Mouse (Mus musculus) right cerebral cortex, postnatal 25 days (tissue): ENCODE data around the gene Ovch2.
"Not testable (repeated sequence)": the region's sequence is repeated elsewhere in the genome, so short reads cannot be mapped to it uniquely, and the experiment has no call there.

Source experiments
- DNase-seq: peaks from one replicate; pipeline ENCODE4 v3.0.0; 2022

Gene Ovch2

DNA sequence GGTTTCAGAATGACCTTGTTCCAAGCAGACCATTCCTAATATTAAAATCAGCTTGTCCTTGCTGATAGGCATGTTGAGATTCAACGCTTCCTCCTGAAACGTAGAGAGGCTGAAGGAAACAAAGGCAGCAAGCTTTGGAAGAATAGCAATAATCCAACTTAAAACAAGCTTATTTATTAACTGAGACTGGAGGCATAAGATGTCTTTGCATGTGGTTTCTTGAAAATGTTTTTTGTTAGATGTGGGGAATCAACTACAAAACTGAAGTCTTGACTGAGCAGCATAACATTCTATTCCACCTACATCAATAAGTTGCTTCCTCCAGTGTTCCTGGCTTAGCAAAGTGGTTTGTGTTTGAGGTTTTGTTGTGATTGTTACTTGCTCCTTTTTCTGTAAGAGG, at the start of gene Ovch2:
TSS of gene Ovch2 (minus strand) at position 101 of the 400 bp plus-strand sequence.
- no peak for DNase-seq

DNA sequence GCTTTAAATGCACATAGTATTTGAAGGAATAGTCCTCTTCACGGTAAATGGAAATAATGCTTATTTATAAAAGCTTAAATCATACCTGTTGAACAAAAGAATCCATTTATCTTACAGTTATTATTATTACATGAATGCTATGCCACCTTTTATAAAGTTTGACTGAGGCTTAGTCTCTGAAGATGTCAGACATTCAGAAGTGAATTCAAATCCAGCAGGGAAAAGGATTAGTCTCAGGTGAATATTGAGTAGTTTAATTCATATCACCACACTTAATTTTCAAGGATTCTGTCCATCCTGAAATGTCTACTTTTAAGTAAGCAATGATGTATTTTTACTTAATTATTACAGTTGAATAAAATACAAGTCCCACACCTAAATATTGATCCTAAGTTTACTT, 46.4 kb upstream of the Ovch2 start, which contains the start of gene Olfr470:
TSS of gene Olfr470 (minus strand) at position 101 of the 400 bp plus-strand sequence.
- DNase-seq: not testable (repeated sequence)

DNA sequence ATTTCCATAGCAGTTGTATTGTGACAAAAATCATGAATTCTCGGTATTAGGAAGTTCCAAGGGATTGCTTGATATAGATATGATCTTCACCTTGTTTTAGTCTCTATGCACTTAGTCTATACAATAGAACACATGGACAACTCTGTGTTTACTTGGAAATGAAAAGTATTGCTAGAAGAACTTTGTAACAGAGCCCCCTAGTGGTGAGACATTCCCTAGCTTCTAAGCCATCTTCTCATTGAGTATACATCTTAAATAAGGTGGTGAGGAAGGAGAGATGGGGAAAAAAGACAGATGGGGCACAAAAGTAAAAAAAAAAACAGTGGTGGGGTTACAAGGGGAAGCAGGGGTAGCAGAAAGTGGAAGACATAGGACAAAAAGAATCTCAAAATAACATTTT, 40.7 kb upstream of the Ovch2 start:
- no peak for DNase-seq

DNA sequence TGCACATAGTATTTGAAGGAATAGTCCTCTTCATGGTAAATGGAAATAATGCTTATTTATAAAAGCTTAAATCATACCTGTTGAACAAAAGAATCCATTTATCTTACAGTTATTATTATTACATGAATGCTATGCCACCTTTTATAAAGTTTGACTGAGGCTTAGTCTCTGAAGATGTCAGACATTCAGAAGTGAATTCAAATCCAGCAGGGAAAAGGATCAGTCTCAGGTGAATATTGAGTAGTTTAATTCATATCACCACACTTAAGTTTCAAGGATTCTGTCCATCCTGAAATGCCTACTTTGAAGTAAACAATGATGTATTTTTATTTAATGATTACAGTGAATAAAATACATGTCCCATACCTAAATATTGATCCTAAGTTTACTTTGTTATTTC, 24.4 kb upstream of the Ovch2 start, which contains the start of gene Olfr469:
TSS of gene Olfr469 (minus strand) at position 101 of the 400 bp plus-strand sequence.
- not testable (repeated sequence) for DNase-seq

DNA sequence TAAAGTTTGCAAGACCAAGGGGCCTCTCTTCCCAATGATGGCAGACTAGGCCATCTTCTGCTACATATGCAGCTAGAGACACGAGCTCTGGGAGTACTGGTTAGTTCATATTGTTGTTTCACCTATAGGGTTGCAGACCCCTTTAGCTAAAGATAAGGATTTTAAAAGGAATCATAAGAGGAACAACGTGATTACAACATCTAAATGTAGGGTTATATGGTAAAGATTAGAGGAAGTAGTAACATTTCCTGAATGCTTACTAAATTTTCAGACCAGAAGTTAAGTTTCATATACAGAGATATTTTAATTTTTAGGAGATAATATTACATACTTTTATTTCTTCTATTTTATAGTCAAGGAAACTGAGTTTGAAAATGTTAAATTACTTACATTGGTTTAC, 22.9 kb upstream of the Ovch2 start:
- DNase-seq: not testable (repeated sequence)

DNA sequence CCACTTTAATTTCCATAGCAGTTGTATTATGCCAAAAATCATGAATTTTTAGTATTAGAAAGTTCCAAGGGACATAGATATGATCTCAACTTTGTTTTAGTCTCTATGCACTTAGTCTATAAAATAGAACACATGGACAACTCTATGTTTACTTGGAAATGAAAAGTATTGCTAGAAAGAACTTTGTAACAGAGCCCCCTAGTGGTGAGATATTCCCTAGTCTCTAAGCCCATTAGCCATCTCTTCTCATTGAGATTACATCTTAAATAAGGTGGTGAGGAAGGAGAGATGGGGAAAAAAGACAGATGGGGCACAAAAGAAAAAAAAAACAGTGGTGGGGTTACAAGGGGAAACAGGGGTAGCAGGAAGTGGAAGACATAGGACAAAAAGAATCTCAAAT, 18.4 kb upstream of the Ovch2 start:
- no peak for DNase-seq

DNA sequence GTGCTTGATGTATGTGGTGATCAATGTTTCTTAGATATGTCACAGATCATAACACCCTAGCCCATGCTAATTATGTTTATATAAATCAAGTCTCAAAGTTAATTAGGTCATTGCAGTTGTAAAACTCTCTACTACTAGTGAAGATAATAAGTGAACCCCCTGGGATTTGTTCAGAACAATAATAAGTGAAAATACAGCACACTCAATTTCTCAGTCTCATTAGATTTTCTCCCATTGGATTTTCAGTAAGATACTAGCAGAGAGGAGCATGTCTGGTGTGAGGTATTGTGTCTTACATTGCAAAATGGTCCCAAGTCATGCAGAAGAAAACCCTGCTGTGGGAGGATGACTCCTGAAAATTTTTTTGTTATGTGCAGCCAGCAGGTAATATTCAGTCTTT, 11.0 kb upstream of the Ovch2 start, which contains the start of gene Olfr467:
TSS of gene Olfr467 (plus strand) at position 301 of the 400 bp plus-strand sequence.
- no peak for DNase-seq

DNA sequence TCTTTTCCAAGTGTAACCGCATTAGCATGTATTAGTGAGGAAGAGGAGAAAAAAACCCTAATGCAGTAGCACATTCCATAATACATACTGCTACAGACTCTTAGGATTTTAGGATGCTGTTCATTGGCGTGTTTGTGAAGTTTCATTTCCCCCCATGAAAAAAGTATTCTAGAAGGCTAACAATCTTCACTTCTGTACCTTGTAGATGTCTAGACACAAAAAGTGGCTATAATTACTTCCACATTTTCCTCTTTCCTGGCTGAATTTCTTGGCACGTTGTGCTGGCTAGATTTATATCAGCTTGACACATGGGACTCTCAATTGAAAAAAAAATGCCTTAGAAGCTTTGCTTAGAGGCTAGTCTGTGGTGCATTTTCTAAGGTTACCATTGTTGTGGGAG, 1.1 kb upstream of the Ovch2 start:
- DNase-seq: no peak

DNA sequence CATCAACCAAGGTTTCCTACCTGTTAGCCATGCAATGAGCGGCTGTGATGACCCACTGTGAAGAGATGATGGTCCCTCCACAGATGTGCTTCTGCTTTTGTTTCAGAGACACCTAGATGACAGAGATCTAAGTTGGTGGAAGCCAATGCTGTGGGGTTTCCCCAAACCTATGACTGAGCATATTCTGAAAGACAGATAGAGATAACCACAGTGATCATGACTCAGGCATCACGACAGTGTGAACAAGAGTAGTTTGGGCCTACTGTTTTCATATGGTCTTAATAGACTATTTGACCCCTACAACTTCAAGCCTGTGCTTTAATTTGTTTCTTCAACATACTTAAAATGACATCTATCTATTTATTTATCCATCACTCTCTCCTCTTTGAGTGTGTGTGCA, 4.5 kb downstream of the Ovch2 start:
- no peak for DNase-seq

DNA sequence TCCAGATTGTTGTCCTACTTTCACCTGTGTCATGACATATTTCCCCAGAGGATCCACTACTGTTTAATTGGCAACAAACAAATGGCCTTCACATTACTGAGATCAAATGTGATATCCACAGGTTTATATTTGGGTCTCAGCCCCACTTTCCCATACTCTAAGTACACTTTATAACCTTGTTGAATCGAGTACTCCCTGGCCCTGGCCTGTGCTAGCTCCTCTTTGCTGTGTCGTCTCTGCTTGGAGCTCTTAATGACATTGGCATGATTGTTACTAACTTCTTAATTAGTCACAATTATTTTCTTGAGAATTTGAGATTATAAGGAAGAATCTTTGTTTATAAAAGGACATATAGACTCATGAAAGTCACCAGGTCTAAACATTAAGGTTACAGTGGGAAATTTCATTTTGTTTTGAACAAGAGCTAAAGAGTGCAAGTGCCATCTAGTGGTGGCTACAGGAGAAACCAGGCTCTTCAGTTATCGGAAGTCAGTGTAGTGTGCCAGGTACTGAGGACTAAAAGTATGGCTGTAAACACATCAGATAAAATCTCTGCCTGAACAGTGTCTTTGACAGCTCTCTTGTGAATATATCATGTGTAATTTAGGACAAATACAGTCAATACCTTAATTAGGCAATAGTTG, 12.9 kb downstream of the Ovch2 start:
- DNase-seq: no peak

DNA sequence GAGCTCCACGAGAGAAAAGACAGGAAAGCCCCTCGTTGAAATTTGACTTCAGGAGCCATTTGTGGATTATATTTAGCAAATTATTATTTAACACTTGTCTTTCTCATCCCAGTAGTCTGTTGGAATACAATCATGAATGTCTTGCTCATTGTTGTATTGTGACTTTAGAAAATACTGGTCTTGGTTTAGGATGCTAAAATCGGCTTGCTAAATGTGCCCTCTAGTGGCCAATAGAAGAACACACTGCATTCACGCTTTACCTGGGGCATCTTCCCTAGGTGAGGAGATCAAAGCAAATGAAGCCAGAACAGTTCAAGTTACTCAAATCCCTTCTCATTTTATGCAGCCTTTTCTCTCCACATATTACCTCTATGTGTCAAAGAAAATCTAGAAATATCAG, 21.4 kb downstream of the Ovch2 start:
- no peak for DNase-seq

DNA sequence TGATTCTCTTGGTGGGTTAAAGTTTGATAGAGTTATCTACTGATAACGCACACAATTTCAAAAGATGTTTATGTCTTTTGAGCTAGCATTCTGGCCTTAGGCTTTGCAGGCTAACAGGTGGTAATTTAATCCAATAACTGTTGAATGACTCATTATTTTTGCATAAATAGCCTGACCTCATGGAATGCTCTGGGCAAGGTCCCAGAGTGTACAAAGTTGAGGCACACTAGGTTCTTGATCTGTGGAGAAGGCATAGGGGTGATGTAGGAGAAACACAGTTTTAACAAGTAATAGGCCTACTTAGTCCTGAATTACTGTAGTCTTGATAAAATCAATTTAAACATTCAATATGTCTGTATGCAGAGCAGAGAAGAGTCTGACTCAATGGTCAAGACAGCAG, 22.8 kb downstream of the Ovch2 start:
- DNase-seq: no peak

DNA sequence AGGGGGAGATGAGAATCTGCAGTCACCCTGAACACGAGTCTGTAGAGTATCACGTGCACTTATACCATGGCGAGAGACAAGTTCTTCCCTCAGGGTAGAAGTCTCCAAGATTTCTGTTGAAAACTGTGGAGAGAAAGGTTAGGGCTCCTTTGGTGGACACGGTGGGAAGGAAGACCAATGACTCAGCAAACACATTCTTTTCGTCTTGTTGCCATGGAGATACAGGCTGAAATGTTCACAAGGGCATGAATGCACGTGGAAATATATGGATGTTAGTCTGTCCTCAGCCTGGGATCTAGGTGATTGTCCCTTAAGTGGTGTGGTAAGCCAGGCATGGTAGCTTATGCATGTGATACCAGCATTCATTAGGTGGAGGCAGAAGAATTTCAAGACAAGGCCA, 30.2 kb downstream of the Ovch2 start:
- DNase-seq: no peak

DNA sequence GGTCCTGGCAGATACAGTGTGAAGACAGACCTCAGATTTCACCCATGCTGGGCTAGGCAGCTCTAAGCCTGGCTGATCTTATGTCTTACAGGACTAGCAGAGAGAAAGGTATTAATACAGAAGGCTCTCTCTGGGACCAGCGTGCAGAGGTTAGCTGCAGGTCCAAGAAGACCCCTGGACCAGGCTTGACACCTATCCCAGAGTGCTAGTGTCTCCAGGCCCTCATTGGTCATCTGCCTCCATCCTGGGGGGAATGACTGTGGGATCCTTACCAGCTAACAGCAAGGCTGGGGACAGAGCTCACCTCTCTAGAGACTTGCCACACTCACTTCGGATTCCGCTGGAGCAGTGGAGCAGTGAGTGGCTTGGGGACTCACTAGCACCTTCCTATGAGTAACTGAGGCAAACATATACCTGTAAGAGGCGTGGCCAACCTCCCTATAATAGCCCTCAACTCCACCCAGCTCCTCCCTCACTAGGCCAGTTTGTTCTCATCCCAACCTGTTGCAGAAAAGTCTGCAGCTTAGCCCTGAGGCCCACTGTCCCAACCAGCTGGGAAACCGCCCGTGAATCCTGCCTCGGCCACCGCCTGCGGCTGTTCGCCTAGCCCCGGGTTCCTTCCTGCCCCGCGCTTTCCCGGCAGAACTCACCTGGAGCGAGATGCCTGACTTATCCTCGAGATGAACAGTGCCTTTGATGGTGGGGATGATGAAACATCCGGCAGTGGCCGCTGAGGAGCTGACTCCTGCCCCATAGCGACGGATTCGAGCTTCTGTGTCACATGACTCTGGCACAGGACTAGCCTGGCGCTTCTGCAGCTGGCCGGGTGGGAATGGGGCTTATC, 43.5 kb downstream of the Ovch2 start, which contains the start of gene Cyb5r2:
TSS of gene Cyb5r2 (minus strand) at position 725 of the 844 bp plus-strand sequence.
- no peak for DNase-seq

DNA sequence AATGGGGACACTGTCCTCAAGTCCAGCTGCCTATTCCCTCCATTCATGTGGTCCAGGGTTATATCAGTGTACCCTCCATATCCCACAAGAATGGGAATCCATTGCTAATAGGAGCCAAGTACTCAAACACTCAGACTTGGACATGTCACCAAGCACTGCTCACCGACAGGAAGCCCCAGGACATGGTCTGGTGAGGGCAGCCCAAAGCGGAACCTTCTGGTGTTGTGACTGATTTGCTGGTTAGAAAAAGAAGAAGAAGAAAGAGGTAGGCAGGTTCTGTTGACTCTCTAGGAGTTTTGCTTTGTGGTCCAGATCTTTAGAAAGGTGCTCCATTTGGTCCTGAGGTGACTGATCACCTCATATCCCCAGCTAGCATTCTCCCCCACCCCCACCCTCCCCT, 44.3 kb downstream of the Ovch2 start:
- no peak for DNase-seq

DNA sequence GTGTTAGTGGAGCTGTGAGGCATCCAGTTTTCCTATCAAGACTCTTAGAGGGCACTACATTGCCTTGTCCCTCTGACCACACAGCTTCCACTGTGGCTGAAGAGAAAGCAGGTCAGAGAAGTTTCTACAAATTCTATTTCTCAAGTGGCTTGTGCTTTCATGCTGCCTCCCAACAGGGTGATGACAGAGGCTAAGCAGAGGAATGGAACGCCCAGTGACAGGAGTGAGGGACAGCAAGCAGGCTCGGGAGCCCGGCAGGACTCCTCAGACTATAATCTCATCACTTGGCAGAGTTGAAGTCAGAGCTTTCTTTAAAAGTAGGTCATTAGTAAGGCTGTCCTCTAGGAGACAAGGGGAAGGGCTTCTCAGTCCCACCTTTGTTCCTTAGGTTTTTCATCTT, 45.1 kb downstream of the Ovch2 start:
- DNase-seq: no peak

DNA sequence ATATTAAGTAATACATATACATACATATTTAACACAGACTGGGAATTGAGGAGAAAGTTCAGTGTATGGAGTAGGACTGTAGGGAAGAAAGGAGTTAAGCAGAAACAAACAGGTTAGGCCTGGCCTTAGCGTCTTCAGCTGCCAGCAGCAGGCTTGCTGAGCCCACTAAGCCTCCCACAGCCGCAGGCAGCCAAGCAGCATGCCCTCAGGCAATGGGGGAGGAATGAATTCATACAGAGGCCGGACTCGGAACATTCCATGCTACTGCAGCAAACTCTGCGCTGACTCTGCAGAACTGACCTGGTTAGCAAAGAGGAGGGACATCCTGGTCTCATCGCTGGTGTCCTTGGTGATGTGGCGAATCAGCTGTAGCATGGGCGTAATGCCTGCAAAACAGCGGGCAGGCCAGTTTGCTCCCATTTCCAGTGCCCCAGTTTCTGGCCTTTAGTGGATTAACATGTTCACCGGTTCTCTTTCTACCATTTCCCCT, 48.9 kb downstream of the Ovch2 start:
- no peak for DNase-seq

DNA sequence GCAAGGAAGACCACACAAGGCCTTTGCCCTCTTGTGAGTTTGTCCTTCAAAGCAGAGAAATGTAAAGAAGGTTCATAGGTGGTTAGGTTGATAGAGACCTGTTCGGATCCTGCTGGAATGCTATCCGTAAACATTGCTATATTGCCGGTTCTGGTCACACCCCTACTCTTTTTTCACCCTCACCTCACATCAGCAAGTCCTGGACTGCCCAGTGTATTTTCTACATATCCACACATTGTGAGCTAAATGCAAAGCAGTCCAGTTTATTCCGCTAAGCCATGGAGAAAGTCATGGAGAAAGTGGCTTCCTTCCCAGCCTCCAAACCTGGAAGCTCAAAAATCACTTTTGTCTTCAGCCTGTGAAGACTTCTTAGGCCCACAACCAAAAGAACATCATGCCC, 51.3 kb downstream of the Ovch2 start:
- no peak for DNase-seq

DNA sequence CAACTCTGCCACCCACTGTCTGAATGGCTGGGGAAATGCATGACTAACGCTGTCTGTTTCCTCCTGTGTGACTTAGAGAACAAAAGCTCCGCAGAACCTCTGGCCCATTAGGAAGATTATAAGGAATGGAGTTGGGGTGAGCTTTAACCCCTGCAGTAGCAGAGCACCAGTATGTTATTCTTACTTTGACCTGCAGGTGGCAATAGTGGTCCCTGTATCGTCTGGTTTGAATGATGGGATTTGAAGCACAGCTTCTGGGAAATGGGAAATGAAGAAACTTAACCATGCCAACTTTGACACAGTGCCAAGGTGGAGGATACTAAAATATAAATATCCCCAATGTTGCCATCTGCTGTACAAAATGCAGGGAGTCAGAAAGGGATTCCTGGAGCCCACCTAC, 51.7 kb downstream of the Ovch2 start:
- no peak for DNase-seq

DNA sequence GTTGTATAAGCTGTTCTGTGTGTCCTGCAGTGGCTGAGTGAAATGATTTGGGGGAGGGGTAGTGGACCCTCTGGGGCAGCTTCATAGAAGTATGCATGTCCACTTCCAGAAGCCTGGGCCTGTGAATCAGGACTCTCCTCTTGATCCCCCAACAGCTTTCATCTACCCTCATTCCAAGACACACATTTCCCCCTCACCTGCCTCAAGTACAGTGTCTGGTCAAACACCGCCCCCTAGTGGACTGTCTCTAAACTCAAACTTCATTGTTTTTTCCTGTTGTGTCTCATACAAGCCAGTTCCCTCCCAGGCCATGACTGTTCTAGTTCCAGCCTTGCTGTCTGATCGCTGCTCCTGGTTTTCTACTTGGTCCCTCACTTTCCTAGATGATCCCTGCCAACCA, 53.1 kb downstream of the Ovch2 start:
- DNase-seq: peak; percentile 24

DNA sequence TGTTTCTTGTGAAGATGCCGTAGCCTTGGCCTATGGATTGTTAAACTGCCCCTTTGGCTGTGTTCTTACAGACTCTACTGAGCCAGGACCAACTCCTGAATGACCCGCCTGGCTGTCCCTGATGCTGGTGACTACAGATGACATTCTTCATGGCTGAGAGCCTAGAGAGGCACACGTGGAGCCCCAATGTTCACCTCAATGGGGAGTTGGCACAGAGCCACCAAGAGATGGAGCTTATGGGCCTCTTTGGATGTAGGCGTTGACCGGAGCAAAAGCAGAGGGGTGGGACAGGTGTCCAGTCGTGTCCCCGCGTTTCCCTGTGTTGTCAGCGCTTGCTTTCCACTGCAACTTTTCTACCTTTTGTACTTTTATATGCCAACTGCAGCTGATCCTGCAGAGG, 53.5 kb downstream of the Ovch2 start:
- no peak for DNase-seq

DNA sequence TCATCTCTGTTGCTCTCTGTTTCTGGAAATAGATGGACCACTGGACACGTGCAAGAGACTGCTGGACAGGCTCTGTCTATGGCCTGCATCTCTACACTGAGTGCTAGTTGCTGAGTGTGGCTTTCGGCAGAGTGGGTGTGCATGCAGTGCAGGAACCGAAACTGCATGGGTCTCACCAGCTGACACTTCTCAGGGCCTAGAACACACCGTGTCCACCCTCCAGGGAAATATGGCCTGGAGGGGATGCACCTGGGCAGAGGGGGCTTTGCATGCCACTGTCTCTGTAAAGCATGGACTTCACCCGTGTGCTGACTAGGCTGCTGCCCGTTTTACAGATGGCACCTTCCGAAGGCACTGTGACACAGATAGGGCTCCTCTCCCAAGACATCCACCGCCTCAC, 55.0 kb downstream of the Ovch2 start:
- no peak for DNase-seq

DNA sequence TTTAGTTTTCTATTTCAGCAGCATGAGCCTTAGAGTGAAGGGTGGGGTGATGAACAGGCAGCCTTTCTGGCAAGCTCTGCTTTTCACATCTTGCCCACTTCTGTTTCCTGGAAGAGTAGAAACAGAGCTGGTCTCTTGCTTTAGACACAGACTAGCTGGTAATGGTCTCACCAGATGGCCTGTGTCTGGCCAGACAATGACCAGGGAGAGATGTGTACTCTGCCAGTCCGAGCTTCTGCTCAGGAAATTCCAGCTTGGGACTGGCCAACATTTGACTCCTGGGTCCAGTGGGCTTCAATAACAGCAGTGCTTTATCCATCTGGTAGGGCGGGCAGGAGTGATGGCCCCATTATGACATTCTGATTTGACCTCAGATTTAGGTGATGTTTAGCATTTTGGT, 55.9 kb downstream of the Ovch2 start:
- no peak for DNase-seq

DNA sequence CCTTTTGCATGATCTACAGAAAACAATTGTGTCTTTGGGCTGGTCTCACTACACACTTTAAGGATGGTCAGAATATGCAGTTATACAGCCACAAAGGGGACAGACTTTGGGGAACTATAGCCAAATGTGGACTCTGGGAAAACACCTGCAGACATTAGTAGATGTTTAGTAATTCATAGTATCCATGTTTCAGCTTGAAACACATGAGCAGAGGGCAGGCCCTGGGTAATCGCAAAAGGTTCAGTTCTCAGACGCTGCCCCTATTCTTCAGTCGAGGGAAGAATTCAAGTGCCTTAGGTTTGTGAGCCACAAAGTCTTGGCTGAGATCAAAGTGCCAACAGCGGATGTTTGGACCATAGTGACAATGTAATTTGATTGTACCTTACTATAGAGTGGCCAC, 56.6 kb downstream of the Ovch2 start:
- no peak for DNase-seq
